In genomic region chr8:64691591-64692401, GRCm38 (mm10) we compare ENCODE assay signal across 8 mouse cellular contexts. TPM values are rescaled to one million over a fixed set of nuclear protein-coding genes. Genes with fewer than 3 reads are reported as not detected.
DNase-seq lines count a peak whose midpoint lies in the region; ATAC-seq and TF ChIP-seq lines count a peak whose summit lies in the region.

No protein-coding gene starts in this region.

- H3ac ChIP-seq in C2C12 (ENCODE audit: control insufficient read depth, insufficient read length, low read depth) = peak overlapping the region; percentile 31

- peak overlapping the region; percentile 67 for H3K9ac ChIP-seq in heart, adult 2 months (ENCODE audit: low read depth, low read length)
- peak overlapping the region; percentile 86 for H3K9ac ChIP-seq in embryonic facial prominence, embryonic 13.5 days
- H3K9ac ChIP-seq in stomach, embryonic 14.5 days (replicated peaks; ENCODE audit: low read depth, low read length) = peak overlapping the region; percentile 72

- peak overlapping the region; percentile 80 for H3K27ac ChIP-seq in heart, adult 2 months
- H3K27ac ChIP-seq in embryonic facial prominence, embryonic 13.5 days = peak overlapping the region; percentile 89; the same call in 1 of the 2 replicates
- peak overlapping the region; percentile 96 for H3K27ac ChIP-seq in limb, embryonic 10.5 days
- no peak overlapping the region; the same call in 1 of the 2 replicates for H3K27ac ChIP-seq in stomach, embryonic 14.5 days (ENCODE audit: low read length)

- TF ChIP-seq EP300 in heart, adult 2 months (IDR thresholded peaks at IDR 0.05; ENCODE audit: insufficient read depth, low read depth, low read length) = no peak

- H3K4me2 ChIP-seq in embryonic facial prominence, embryonic 13.5 days = peak overlapping the region; percentile 82
- H3K4me2 ChIP-seq in stomach, embryonic 14.5 days (replicated peaks; ENCODE audit: low read depth, low read length) = peak overlapping the region; percentile 85

- TF ChIP-seq CTCF in heart, adult 2 months (IDR thresholded peaks at IDR 0.05) = no peak
- no peak for TF ChIP-seq CTCF in C2C12 (IDR thresholded peaks at IDR 0.05; ENCODE audit: control insufficient read depth, insufficient read depth, insufficient read length)

- intact Hi-C loops in heart, adult 2 months (cut with DNase I) = loop anchor here (1.0 to 5.0 kb wide), 3 partner anchors 41 to 251 kb away; partner anchors contain the start of gene Msmo1
- intact Hi-C loops in heart, postnatal 25 days (cut with DNase I) = loop anchor here (5.0 kb wide), 1 partner anchor 251 kb away; no protein-coding TSS in a partner anchor

- peaks cover 25% of the 10 kb centered on the region for H3K79me3 ChIP-seq in C2C12 (ENCODE audit: low read depth)

- peaks cover 6% of the 10 kb centered on the region; the same call in 1 of the 2 replicates for H3K4me1 ChIP-seq in heart, adult 2 months (ENCODE audit: control insufficient read depth, insufficient read depth, low read length)
- peaks cover 14% of the 10 kb centered on the region for H3K4me1 ChIP-seq in embryonic facial prominence, embryonic 13.5 days
- peaks cover 7% of the 10 kb centered on the region; the same call in 1 of the 2 replicates for H3K4me1 ChIP-seq in limb, embryonic 10.5 days
- H3K4me1 ChIP-seq in stomach, embryonic 14.5 days (ENCODE audit: control insufficient read depth, insufficient read depth, low read length) = 0 out of 2 replicates have a peak, but pooled peaks cover 4% of the 10 kb centered on the region

- peaks cover 2% of the 10 kb centered on the region for H3K36me3 ChIP-seq in heart, adult 2 months (ENCODE audit: control insufficient read depth, insufficient read depth, low read length)
- peaks cover 4% of the 10 kb centered on the region for H3K36me3 ChIP-seq in C2C12 (ENCODE audit: control insufficient read depth, insufficient read depth)
- H3K36me3 ChIP-seq in embryonic facial prominence, embryonic 13.5 days = no peaks in the 10 kb centered on the region
- H3K36me3 ChIP-seq in limb, embryonic 10.5 days = no peaks in the 10 kb centered on the region
- no peaks in the 10 kb centered on the region for H3K36me3 ChIP-seq in stomach, embryonic 14.5 days (ENCODE audit: control insufficient read depth, insufficient read depth, low read length)

- H3K4me3 ChIP-seq in heart, adult 2 months = peak overlapping the region; percentile 61
- peak overlapping the region; percentile 45 for H3K4me3 ChIP-seq in C2C12 (ENCODE audit: insufficient read depth, poor library complexity, severe bottlenecking)
- H3K4me3 ChIP-seq in embryonic facial prominence, embryonic 13.5 days = peak overlapping the region; percentile 71
- peak overlapping the region; percentile 79 for H3K4me3 ChIP-seq in limb, embryonic 10.5 days
- peak overlapping the region; percentile 60 for H3K4me3 ChIP-seq in stomach, embryonic 14.5 days (ENCODE audit: low read depth, low read length)

- no peak for DNase-seq in heart, adult 2 months
- DNase-seq in heart, postnatal 25 days (ENCODE audit: low spot score) = no peak
- DNase-seq in limb, embryonic 10.5 days (ENCODE audit: low spot score) = no peak
- DNase-seq in yolk sac, embryonic 10.5 days (ENCODE audit: low spot score) = no peak
- DNase-seq in ovary, postnatal 10 days (ENCODE audit: low spot score) = no peak

- TF ChIP-seq POLR2A in heart, adult 2 months (IDR thresholded peaks at IDR 0.05; ENCODE audit: insufficient read depth, low read depth, low read length) = no peak

- H3K79me2 ChIP-seq in heart, adult 2 months (replicated peaks; ENCODE audit: control insufficient read depth, insufficient read depth, low read length) = no peaks in the 10 kb centered on the region
- H3K79me2 ChIP-seq in C2C12 (ENCODE audit: control insufficient read depth, insufficient read depth) = peaks cover 55% of the 10 kb centered on the region

- WGBS in heart, adult 2 months = 23% methylated on average over 16 of the region's 16 CpGs
- 6% methylated on average over 16 of the region's 16 CpGs for WGBS in embryonic facial prominence, embryonic 13.5 days
- 15% methylated on average over 16 of the region's 16 CpGs for WGBS in limb, embryonic 10.5 days
- WGBS in stomach, embryonic 14.5 days = 10% methylated on average over 16 of the region's 16 CpGs

- no peaks in the 10 kb centered on the region for H3K9me3 ChIP-seq in embryonic facial prominence, embryonic 13.5 days
- H3K9me3 ChIP-seq in limb, embryonic 10.5 days (replicated peaks) = no peaks in the 10 kb centered on the region
- no peaks in the 10 kb centered on the region for H3K9me3 ChIP-seq in stomach, embryonic 14.5 days (ENCODE audit: control insufficient read depth, low read depth, low read length)

- no peak for ATAC-seq in embryonic facial prominence, embryonic 13.5 days (ENCODE audit: insufficient number of reproducible peaks, insufficient read depth, low FRiP score, low TSS enrichment, low read depth)
- no peak for ATAC-seq in stomach, embryonic 14.5 days (ENCODE audit: insufficient number of reproducible peaks, insufficient read depth, low FRiP score, low read depth)

- H3K27me3 ChIP-seq in heart, adult 2 months (ENCODE audit: control insufficient read depth, insufficient read depth, low read length) = no peaks in the 10 kb centered on the region
- no peaks in the 10 kb centered on the region for H3K27me3 ChIP-seq in C2C12 (ENCODE audit: control insufficient read depth, insufficient read depth, insufficient read length)
- peaks cover 5% of the 10 kb centered on the region; the same call in 1 of the 2 replicates for H3K27me3 ChIP-seq in embryonic facial prominence, embryonic 13.5 days
- H3K27me3 ChIP-seq in limb, embryonic 10.5 days (ENCODE audit: low read depth, poor library complexity, severe bottlenecking) = peaks cover 16% of the 10 kb centered on the region
- no peaks in the 10 kb centered on the region for H3K27me3 ChIP-seq in stomach, embryonic 14.5 days (ENCODE audit: control insufficient read depth, insufficient read depth, low read length)

TF ChIP-seq in C2C12, 6 proteins besides CTCF, POLR2A, EP300 and RAD21:
- TF ChIP-seq MYOD1 (IDR thresholded peaks at IDR 0.05; ENCODE audit: control insufficient read depth, insufficient read length, low read depth) (no peak), MYOG (IDR thresholded peaks at IDR 0.05; ENCODE audit: control insufficient read depth, extremely low read depth, insufficient read length) (no peak), USF1 (IDR thresholded peaks at IDR 0.05; ENCODE audit: low read depth) (no peak), MAX (IDR thresholded peaks at IDR 0.05) (no peak), FOSL1 (IDR thresholded peaks at IDR 0.05; ENCODE audit: insufficient read depth, low read length, poor library complexity, severe bottlenecking) (no peak), CEBPB (IDR thresholded peaks at IDR 0.05; ENCODE audit: low read depth) (no peak)

RNA-seq across cellular contexts. Expression of gene Cpe, which starts 1.1 kb away (rescaled TPM):
- total RNA-seq in heart, adult 2 months (2021) = 100 to 1,000 TPM; 241 to 256 TPM
- polyA plus RNA-seq in heart, adult 2 months (2012; rRNA removed) = 112 and 149 TPM in 2 replicates
- total RNA-seq in heart, postnatal 25 days (2021) = 100 to 1,000 TPM; 261 to 293 TPM
- 79.2 TPM for polyA plus RNA-seq in C2C12 (2012; fragmentation: generic; extraction: Trizol)
- 233 and 279 TPM in 2 replicates for polyA plus RNA-seq in embryonic facial prominence, embryonic 13.5 days (2015; fragmentation: Nextera tagmentation; extraction: Ambion mirVana)
- polyA plus RNA-seq in limb, embryonic 10.5 days (2016; fragmentation: Nextera tagmentation; extraction: Ambion mirVana) = 53.3 and 76.0 TPM in 2 replicates
- polyA plus RNA-seq in stomach, embryonic 14.5 days (2014; fragmentation: Nextera tagmentation; extraction: Ambion mirVana) = 149 and 175 TPM in 2 replicates

RNA-seq across cellular contexts. Expression of gene Msmo1, which starts 41.8 kb away (rescaled TPM):
- total RNA-seq in heart, adult 2 months (2021) = 1 to 10 TPM; 6.6 to 9.6 TPM
- 4.1 and 9.1 TPM in 2 replicates for polyA plus RNA-seq in heart, adult 2 months (2012; rRNA removed)
- 1 to 10 TPM; 6.1 to 8.9 TPM for total RNA-seq in heart, postnatal 25 days (2021)
- 44.7 TPM for polyA plus RNA-seq in C2C12 (2012; fragmentation: generic; extraction: Trizol)
- 79.5 and 90.1 TPM in 2 replicates for polyA plus RNA-seq in embryonic facial prominence, embryonic 13.5 days (2015; fragmentation: Nextera tagmentation; extraction: Ambion mirVana)
- polyA plus RNA-seq in limb, embryonic 10.5 days (2016; fragmentation: Nextera tagmentation; extraction: Ambion mirVana) = 141 and 150 TPM in 2 replicates
- 138 and 171 TPM in 2 replicates for polyA plus RNA-seq in stomach, embryonic 14.5 days (2014; fragmentation: Nextera tagmentation; extraction: Ambion mirVana)
